Mouse (Mus musculus) neural tube, embryonic 13.5 days (tissue): Measurements from ENCODE around the gene Bdkrb2. TPM values are rescaled to one million over a fixed set of nuclear protein-coding genes. Genes with fewer than 3 reads are reported as not detected.

ENCODE experiments used
- ATAC-seq: fragments of 200-750 bp; cut with Nextera tagmentation; 2 replicates; pipeline ENCODE4 v1.8.0; 2017; ENCODE audit warnings: low read depth, mild to moderate bottlenecking, moderate TSS enrichment, moderate library complexity
- H3K27ac ChIP-seq: fragments of 300-500 bp; sonication (generic); replicated peaks from 2 replicates; pipeline ENCODE4 v1.5.1; 2015; ENCODE audit warnings: moderate library complexity, mild to moderate bottlenecking, inconsistent platforms
- H3K27me3 ChIP-seq: fragments of 300-500 bp; sonication (generic); 2 replicates; pipeline ENCODE4 v1.6.1; 2015; ENCODE audit warnings: mild to moderate bottlenecking, inconsistent platforms
- H3K36me3 ChIP-seq: fragments of 300-500 bp; sonication (generic); 2 replicates; pipeline ENCODE4 v1.6.1; 2015; ENCODE audit warnings: mild to moderate bottlenecking, inconsistent platforms
- H3K4me1 ChIP-seq: fragments of 300-500 bp; sonication (generic); replicated peaks from 2 replicates; pipeline ENCODE4 v1.6.1; 2015; ENCODE audit warnings: inconsistent platforms
- H3K4me2 ChIP-seq: fragments of 300-500 bp; sonication (generic); 2 replicates; pipeline ENCODE4 v1.6.1; 2015; ENCODE audit warnings: inconsistent platforms, mild to moderate bottlenecking, moderate library complexity
- H3K4me3 ChIP-seq: fragments of 300-500 bp; sonication (generic); 2 replicates; pipeline ENCODE4 v1.5.1; 2015; ENCODE audit warnings: mild to moderate bottlenecking, inconsistent platforms
- H3K9ac ChIP-seq: fragments of 300-500 bp; sonication (generic); 2 replicates; pipeline ENCODE4 v1.6.1; 2015; ENCODE audit warnings: moderate library complexity, mild to moderate bottlenecking, inconsistent platforms
- H3K9me3 ChIP-seq: fragments of 300-500 bp; sonication (generic); 2 replicates; pipeline ENCODE4 v1.6.1; 2016; ENCODE audit warnings: inconsistent platforms
- WGBS: fragments of 180-500 bp; shearing (Covaris S2); methylation state at CpG from one replicate; pipeline ENCODE4 v1.1.7; 2015; 5-methylcytosine and 5-hydroxymethylcytosine counted together
- polyA plus RNA-seq: library from polyadenylated mRNA; unstranded; fragments of >200 nt; fragmentation: Nextera tagmentation; extraction: Ambion mirVana; gene quantifications from 2 replicates; pipeline ENCODE4 v1.2.1, GENCODE M21; 2015

The Bdkrb2 gene
- polyA plus RNA-seq, 1 experiment from 2014 or later: 5.2 TPM

DNA sequence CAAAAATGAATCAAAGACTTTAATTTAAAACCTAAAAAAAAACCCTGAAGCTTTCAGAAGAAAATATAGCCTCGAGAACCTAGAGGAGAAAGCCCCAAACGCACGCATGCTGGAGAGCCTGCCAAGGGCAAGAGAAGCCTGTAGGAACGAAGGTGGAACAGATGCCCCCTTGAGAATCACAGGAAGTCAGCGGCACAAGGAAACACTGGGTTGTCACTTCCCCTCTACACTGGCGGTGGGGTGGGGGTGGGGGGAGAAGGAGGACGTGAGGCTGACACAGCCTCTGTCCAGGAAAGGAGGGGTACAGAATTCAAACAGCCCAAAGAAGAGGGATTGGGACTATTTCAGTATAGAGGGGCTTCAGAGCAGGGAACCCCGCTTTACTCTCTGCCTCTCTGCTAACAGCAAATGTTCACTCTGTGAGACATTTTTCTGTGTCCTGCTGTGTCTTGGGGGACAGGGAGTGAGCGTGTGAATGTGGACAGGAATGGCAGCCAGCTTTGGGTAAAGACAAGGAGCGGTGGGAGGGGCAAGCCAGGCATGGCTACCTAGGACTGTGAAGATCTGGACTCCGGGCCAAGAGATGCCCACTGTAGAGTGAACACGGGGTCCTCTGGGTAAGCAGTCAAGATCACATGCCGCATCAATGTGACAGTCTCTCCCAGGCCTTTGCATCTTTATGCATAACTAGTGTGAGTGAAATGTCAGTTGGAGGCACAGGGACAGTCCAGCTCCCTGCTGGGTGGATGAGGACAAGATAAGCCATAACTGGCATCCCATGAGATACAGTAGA, 26.9 kb upstream of the Bdkrb2 start:
- no peaks in the 10 kb centered on the region for H3K27me3 ChIP-seq
- H3K9ac ChIP-seq: no peak overlapping the region
- H3K9me3 ChIP-seq: no peaks in the 10 kb centered on the region
- 77% methylated on average over 13 of the region's 13 CpGs for WGBS
- H3K27ac ChIP-seq: no peak overlapping the region
- no peaks in the 10 kb centered on the region for H3K36me3 ChIP-seq
- ATAC-seq: no peak
- no peak overlapping the region for H3K4me2 ChIP-seq
- H3K4me3 ChIP-seq: no peak overlapping the region
- peaks cover 17% of the 10 kb centered on the region for H3K4me1 ChIP-seq

DNA sequence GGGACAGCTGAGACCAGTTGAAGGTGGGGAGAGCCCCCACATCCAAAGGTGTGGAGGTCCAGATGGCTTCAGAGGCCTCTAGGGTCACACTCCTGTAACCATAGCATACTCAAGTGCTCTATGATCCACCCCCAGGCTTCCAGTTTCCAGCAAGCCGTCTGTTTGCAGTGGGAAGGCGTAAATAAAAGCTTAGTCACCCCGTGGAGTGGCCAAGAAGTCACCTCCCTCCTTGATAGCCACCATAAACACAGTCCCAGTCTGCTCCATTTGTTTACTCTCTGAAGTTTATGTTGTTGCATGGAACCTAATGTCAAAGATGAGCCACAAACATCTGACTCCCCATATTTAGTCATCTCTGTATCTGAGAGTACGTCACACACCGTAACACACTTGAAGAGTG, 25.9 kb upstream of the Bdkrb2 start:
- H3K27ac ChIP-seq: no peak overlapping the region
- ATAC-seq: no peak
- 54% methylated on average over 5 of the region's 5 CpGs for WGBS

DNA sequence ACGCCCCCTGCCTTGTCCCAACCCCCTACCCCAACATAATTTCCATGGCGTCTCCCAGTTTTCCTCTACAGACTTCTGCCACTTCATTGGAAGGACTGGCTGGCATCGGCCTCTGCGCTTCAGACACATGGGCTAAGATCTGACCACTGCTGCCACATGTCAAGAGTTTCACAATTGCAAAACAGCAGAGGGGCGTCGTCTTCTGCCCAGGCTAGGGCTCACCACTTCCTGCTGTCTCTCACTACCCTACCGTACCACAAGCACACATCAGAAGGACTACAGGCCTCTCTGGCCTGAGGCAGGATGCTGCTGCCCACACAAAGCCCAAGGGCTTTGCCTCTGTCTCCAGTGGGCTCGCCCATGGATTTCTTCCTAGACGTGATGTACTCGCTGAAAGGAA, 23.4 kb upstream of the Bdkrb2 start:
- Histone ChIP-seq H3K4me2 (no peak overlapping the region), H3K4me1 (peaks cover 20% of the 10 kb centered on the region), H3K27ac (no peak overlapping the region), H3K9me3 (no peaks in the 10 kb centered on the region), H3K9ac (no peak overlapping the region), H3K27me3 (no peaks in the 10 kb centered on the region), H3K4me3 (no peak overlapping the region), H3K36me3 (no peaks in the 10 kb centered on the region)
- 95% methylated on average over 10 of the region's 10 CpGs for WGBS
- no peak for ATAC-seq

More for the DNA sequence above, 25.9 kb upstream of the Bdkrb2 start:
- Histone ChIP-seq H3K27me3 (no peaks in the 10 kb centered on the region), H3K9me3 (no peaks in the 10 kb centered on the region), H3K4me3 (no peak overlapping the region), H3K4me1 (peaks cover 8% of the 10 kb centered on the region), H3K9ac (no peak overlapping the region), H3K4me2 (no peak overlapping the region), H3K36me3 (no peaks in the 10 kb centered on the region)

GRCm38 (mm10) chr12:105541590-105542402, 21.2 kb upstream of the Bdkrb2 start:
- Histone ChIP-seq H3K27ac (no peak overlapping the region), H3K4me3 (no peak overlapping the region), H3K4me2 (no peak overlapping the region), H3K27me3 (no peaks in the 10 kb centered on the region), H3K9ac (no peak overlapping the region), H3K4me1 (peaks cover 27% of the 10 kb centered on the region), H3K36me3 (no peaks in the 10 kb centered on the region), H3K9me3 (no peaks in the 10 kb centered on the region)
- no peak for ATAC-seq
- WGBS: 77% methylated on average over 12 of the region's 12 CpGs

DNA sequence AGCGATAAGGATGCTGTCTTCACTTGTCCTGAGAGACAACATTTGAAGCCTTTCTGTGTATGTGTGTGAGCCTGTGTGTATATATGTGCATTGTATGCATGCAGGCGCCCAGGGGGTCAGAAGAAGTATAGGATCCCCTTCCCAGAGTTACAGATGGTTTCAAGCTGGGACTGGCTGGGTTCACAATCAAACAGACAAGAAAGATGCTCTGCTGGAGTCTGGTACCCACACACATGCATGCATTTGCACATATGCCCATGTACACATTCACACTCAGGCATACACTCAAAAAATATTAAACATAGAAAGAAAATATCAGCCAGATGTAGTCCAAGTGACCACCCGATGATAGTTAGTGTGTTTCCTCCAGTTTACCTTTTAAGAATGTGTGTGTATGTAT, 20.5 kb upstream of the Bdkrb2 start:
- WGBS: 89% methylated on average over 3 of the region's 3 CpGs
- no peak for ATAC-seq
- H3K4me2 ChIP-seq: no peak overlapping the region

GRCm38 (mm10) chr12:105543176-105543575, 19.9 kb upstream of the Bdkrb2 start:
- WGBS: 79% methylated on average over 8 of the region's 8 CpGs
- H3K36me3 ChIP-seq: no peaks in the 10 kb centered on the region
- no peak for ATAC-seq

More for the DNA sequence above, 20.5 kb upstream of the Bdkrb2 start:
- Histone ChIP-seq H3K36me3 (no peaks in the 10 kb centered on the region), H3K9me3 (no peaks in the 10 kb centered on the region), H3K27ac (no peak overlapping the region), H3K9ac (no peak overlapping the region), H3K27me3 (peaks cover 2% of the 10 kb centered on the region; the same call in 1 of the 2 replicates), H3K4me3 (no peak overlapping the region), H3K4me1 (peaks cover 34% of the 10 kb centered on the region)

GRCm38 (mm10) chr12:105543751-105544150, 19.3 kb upstream of the Bdkrb2 start:
- ATAC-seq: no peak
- H3K4me1 ChIP-seq: peaks cover 36% of the 10 kb centered on the region
- H3K36me3 ChIP-seq: no peaks in the 10 kb centered on the region
- no peak overlapping the region for H3K4me3 ChIP-seq
- H3K27ac ChIP-seq: 0 out of 2 replicates have a peak overlapping the region, but pooled peaks have one; percentile 49
- no peaks in the 10 kb centered on the region for H3K9me3 ChIP-seq
- H3K4me2 ChIP-seq: no peak overlapping the region
- peaks cover 3% of the 10 kb centered on the region; the same call in 1 of the 2 replicates for H3K27me3 ChIP-seq
- H3K9ac ChIP-seq: no peak overlapping the region
- WGBS: 65% methylated on average over 6 of the region's 6 CpGs

More at GRCm38 (mm10) chr12:105543176-105543575, 19.9 kb upstream of the Bdkrb2 start:
- Histone ChIP-seq H3K9ac (no peak overlapping the region), H3K4me3 (no peak overlapping the region), H3K4me2 (no peak overlapping the region), H3K4me1 (peaks cover 36% of the 10 kb centered on the region), H3K27ac (peak overlapping the region; percentile 49), H3K9me3 (no peaks in the 10 kb centered on the region), H3K27me3 (peaks cover 3% of the 10 kb centered on the region; the same call in 1 of the 2 replicates)

GRCm38 (mm10) chr12:105544872-105545271, 18.2 kb upstream of the Bdkrb2 start:
- Histone ChIP-seq H3K27ac (no peak overlapping the region), H3K4me2 (no peak overlapping the region), H3K4me3 (no peak overlapping the region), H3K9ac (no peak overlapping the region), H3K9me3 (no peaks in the 10 kb centered on the region), H3K27me3 (peaks cover 9% of the 10 kb centered on the region; the same call in 1 of the 2 replicates), H3K4me1 (peaks cover 36% of the 10 kb centered on the region), H3K36me3 (no peaks in the 10 kb centered on the region)
- no peak for ATAC-seq
- WGBS: 84% methylated on average over 7 of the region's 7 CpGs

DNA sequence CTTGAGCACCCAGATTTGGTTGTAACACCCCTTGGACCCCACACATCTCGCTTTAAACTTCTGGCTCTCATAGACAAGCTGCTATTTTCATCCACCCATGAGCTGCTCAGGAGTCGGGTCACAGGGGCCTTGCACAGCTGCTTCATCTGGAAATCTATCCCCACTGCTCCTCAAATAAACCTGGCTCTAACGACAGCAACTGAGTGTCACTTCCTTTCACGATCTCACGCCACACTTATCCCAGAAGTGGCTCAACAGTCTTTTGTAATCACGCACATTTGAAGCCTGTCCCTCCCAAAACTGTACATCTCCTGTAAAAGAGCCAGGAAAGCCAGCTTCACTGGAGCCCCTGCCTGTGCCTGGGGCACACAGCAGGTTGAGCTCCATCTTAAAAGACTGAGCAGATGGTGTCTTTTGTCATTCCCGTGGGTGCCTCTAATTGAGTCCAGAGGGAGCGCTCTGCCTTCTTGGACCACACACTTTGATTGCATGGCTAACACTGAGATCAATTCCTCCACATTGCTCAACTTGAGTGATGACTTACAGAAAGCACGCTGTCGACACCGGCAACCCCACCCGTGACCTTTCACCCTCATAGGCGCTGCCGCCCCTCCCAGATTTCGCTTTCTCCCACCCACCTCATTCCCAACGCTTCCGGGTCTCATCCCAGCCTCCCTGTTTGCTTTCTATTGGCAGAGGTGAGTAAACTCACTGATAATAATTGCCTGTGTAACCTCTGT, 17.2 kb upstream of the Bdkrb2 start:
- H3K27me3 ChIP-seq: peaks cover 9% of the 10 kb centered on the region; the same call in 1 of the 2 replicates
- H3K4me3 ChIP-seq: no peak overlapping the region
- no peak overlapping the region for H3K9ac ChIP-seq
- peak overlapping the region; percentile 56 for H3K27ac ChIP-seq
- no peaks in the 10 kb centered on the region for H3K9me3 ChIP-seq
- WGBS: 27% methylated on average over 17 of the region's 17 CpGs
- no peaks in the 10 kb centered on the region for H3K36me3 ChIP-seq
- no peak overlapping the region for H3K4me2 ChIP-seq
- H3K4me1 ChIP-seq: peaks cover 36% of the 10 kb centered on the region
- no peak for ATAC-seq

DNA sequence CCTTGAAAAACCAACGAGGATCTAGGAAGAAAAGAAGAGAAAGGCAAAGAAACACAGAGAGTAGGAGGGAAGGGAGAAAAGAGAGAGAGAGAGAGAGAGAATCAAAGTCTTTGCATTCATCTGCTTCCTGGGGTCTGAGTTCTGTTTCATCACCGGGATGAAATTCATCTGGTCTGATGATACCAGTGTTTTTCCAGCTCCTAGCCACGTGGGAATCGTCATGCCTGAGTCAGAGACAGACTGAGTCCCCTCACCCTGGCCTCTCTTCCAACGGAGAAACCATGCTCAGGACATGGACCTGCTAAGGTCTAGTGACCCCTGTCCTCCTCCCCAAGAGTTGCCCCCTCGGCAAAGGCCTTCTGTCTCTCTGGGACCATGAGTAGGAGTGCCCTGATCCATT, 16.5 kb upstream of the Bdkrb2 start:
- no peak overlapping the region for H3K4me2 ChIP-seq
- 66% methylated on average over 6 of the region's 6 CpGs for WGBS
- no peaks in the 10 kb centered on the region for H3K36me3 ChIP-seq
- ATAC-seq: no peak
- H3K9me3 ChIP-seq: no peaks in the 10 kb centered on the region
- peaks cover 9% of the 10 kb centered on the region; the same call in 1 of the 2 replicates for H3K27me3 ChIP-seq
- H3K4me1 ChIP-seq: peaks cover 36% of the 10 kb centered on the region
- no peak overlapping the region for H3K27ac ChIP-seq
- H3K9ac ChIP-seq: no peak overlapping the region
- H3K4me3 ChIP-seq: no peak overlapping the region

- no peak for ATAC-seq
- no peaks in the 10 kb centered on the region for H3K9me3 ChIP-seq
- peaks cover 36% of the 10 kb centered on the region for H3K4me1 ChIP-seq
- no peak overlapping the region for H3K4me2 ChIP-seq
- no peak overlapping the region for H3K9ac ChIP-seq
- no peak overlapping the region for H3K4me3 ChIP-seq
- peaks cover 9% of the 10 kb centered on the region; the same call in 1 of the 2 replicates for H3K27me3 ChIP-seq
- 78% methylated on average over 2 of the region's 2 CpGs for WGBS
- H3K36me3 ChIP-seq: no peaks in the 10 kb centered on the region
- no peak overlapping the region for H3K27ac ChIP-seq
Observed at GRCm38 (mm10) chr12:105547151-105547550, 15.9 kb upstream of the Bdkrb2 start.
